Mouse (Mus musculus) lung, postnatal 0 days (tissue): ENCODE results near the gene Dcaf4.

ENCODE experiments used
- CTCF ChIP-seq: IDR thresholded peaks from 2 replicates; pipeline ENCODE4 v1.5.1; 2016; ENCODE audit warnings: antibody characterized with exemption, mild to moderate bottlenecking
- EP300 ChIP-seq: IDR thresholded peaks from 2 replicates; pipeline ENCODE4 v1.6.1; 2016; ENCODE audit warnings: antibody characterized with exemption, mild to moderate bottlenecking, control low read depth

- TF ChIP-seq CTCF (no peak), EP300 (no peak)
These were observed 13.9 kb downstream of the Dcaf4 start for GRCm38 (mm10) chr12:83534190-83534589.
